Mouse (Mus musculus): ENCODE results near the gene Zfp933.
"Not testable (repeated sequence)": the region's sequence is repeated elsewhere in the genome, so short reads cannot be mapped to it uniquely, and the experiment has no call there.

Gene Zfp933

GRCm38 (mm10) chr4:147847614-147848583 lies at the start of gene Zfp933:
Gene Zfp933, minus strand, starts transcription at chr4:147848366.
- DNase-seq (ENCODE audit: low spot score) = peak; percentile 88

- no peak for DNase-seq (ENCODE audit: low spot score)
These were observed 49.2 kb upstream of the Zfp933 start for GRCm38 (mm10) chr4:147897348-147897747.

- no peak for DNase-seq (ENCODE audit: low spot score)
These were observed 48.2 kb upstream of the Zfp933 start for GRCm38 (mm10) chr4:147896411-147896810.

- no peak for DNase-seq (ENCODE audit: low spot score)
These were observed 47.7 kb upstream of the Zfp933 start for GRCm38 (mm10) chr4:147895815-147896330.

GRCm38 (mm10) chr4:147890341-147890740 lies 42.2 kb upstream of the Zfp933 start:
- no peak for DNase-seq (ENCODE audit: low spot score)

- no peak for DNase-seq (ENCODE audit: low spot score)
These were observed 40.1 kb upstream of the Zfp933 start for GRCm38 (mm10) chr4:147888237-147888636.

- DNase-seq (ENCODE audit: low spot score) = no peak
These were observed 39.1 kb upstream of the Zfp933 start for GRCm38 (mm10) chr4:147887277-147887676.

GRCm38 (mm10) chr4:147886158-147886557 lies 38.0 kb upstream of the Zfp933 start:
- DNase-seq (ENCODE audit: low spot score) = no peak

GRCm38 (mm10) chr4:147884138-147884537 lies 36.0 kb upstream of the Zfp933 start:
- peak; percentile 79 for DNase-seq (ENCODE audit: low spot score)

- no peak for DNase-seq (ENCODE audit: low spot score)
These were observed 34.9 kb upstream of the Zfp933 start for GRCm38 (mm10) chr4:147883041-147883440.

GRCm38 (mm10) chr4:147881792-147882191 lies 33.6 kb upstream of the Zfp933 start:
- no peak for DNase-seq (ENCODE audit: low spot score)

- no peak for DNase-seq (ENCODE audit: low spot score)
These were observed 31.7 kb upstream of the Zfp933 start for GRCm38 (mm10) chr4:147879865-147880264.

- no peak for DNase-seq (ENCODE audit: low spot score)
These were observed 31.3 kb upstream of the Zfp933 start for GRCm38 (mm10) chr4:147879456-147879855.

- DNase-seq (ENCODE audit: low spot score) = no peak
These were observed 30.4 kb upstream of the Zfp933 start for GRCm38 (mm10) chr4:147878537-147878936.

GRCm38 (mm10) chr4:147875852-147876575 lies 27.8 kb upstream of the Zfp933 start:
- DNase-seq (ENCODE audit: low spot score) = no peak

- DNase-seq (ENCODE audit: low spot score) = no peak
These were observed 21.1 kb upstream of the Zfp933 start for GRCm38 (mm10) chr4:147869238-147869637.

GRCm38 (mm10) chr4:147868450-147869031 lies 20.4 kb upstream of the Zfp933 start, which contains the start of the genes Miip and Fv1:
Gene Miip, minus strand, starts transcription at chr4:147868816.
Gene Fv1, plus strand, starts transcription at chr4:147868979.
- DNase-seq (ENCODE audit: low spot score) = peak; percentile 87

- DNase-seq (ENCODE audit: low spot score) = no peak
These were observed 19.6 kb upstream of the Zfp933 start for GRCm38 (mm10) chr4:147867563-147868449.

GRCm38 (mm10) chr4:147866793-147867192 lies 18.6 kb upstream of the Zfp933 start:
- not testable (repeated sequence) for DNase-seq (ENCODE audit: low spot score)

- no peak for DNase-seq (ENCODE audit: low spot score)
These were observed 17.9 kb upstream of the Zfp933 start for GRCm38 (mm10) chr4:147866056-147866455.

- no peak for DNase-seq (ENCODE audit: low spot score)
These were observed 17.5 kb upstream of the Zfp933 start for GRCm38 (mm10) chr4:147865651-147866050.
